Mouse (Mus musculus) urinary bladder, postnatal 36 days (tissue): ENCODE results near the gene Calr.
"Not testable (repeated sequence)": the region's sequence is repeated elsewhere in the genome, so short reads cannot be mapped to it uniquely, and the experiment has no call there.

ENCODE experiments used
- DNase-seq, 2 experiments: peaks; one replicate each; pipeline ENCODE4 v3.0.0; 2022; ENCODE audit warnings: low spot score in 2 of 2, mixed read lengths in 1 of 2

Calr gene

DNA sequence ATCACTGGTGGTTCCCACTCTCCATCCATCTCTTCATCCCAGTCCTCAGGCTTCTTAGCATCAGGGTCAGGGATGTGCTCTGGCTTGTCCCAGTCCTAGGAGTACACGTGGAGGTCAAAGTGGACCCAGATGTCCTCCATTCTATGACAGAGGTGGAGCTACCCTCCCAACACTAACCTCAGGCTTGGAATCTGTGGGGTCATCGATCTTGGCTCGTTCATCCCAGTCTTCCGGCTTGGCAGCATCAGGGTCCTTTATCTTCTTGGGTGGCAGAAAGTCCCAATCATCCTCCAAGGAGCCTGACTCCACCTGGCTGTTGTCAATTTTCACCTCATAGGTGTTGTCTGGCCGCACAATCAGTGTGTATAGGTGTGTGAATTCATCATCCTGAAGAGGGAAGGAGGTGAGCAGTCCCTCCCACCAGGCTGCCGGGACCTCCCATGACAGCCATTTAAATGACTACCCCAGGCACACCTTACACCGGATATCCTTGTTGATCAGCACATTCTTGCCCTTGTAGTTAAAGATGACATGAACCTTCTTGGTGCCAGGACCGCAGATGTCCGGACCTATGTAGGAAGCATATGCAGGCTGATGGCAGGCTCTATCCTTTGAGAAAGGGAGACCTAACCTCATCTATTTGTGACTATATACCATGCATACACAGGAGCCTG lies 2.2 kb downstream of the Calr start:
- DNase-seq: no peak

- no peak for DNase-seq
Measured at GRCm38 (mm10) chr8:84841514-84841913, 5.2 kb downstream of the Calr start.

- DNase-seq: peak; percentile 75 to 89
Measured at GRCm38 (mm10) chr8:84840248-84840999, 6.3 kb downstream of the Calr start, which contains the start of gene Rad23a. Gene Rad23a (minus strand): TSS chr8:84840665.

GRCm38 (mm10) chr8:84839875-84840247 lies 6.9 kb downstream of the Calr start:
- DNase-seq: no peak

DNA sequence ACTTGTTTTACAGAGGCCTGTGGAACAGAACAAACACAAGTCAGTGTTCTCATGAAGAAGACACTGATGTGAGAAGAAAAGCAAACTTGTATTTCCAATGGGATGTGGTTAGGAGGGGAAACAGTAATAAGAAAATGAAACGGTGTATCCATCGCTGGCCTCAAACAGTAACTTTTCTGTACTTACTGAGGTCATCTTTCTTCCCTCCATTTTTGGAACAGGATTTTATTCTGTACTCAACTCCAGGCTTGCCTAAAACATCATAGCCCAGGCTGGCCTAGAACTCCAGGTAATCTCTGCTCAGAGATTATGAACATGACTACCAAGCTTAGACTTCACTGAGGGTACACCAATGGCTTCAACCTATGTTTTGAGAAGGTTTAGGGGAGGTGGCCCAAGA lies 7.3 kb downstream of the Calr start:
- no peak for DNase-seq

- no peak for DNase-seq
Measured at GRCm38 (mm10) chr8:84838513-84838912, 8.2 kb downstream of the Calr start.

DNA sequence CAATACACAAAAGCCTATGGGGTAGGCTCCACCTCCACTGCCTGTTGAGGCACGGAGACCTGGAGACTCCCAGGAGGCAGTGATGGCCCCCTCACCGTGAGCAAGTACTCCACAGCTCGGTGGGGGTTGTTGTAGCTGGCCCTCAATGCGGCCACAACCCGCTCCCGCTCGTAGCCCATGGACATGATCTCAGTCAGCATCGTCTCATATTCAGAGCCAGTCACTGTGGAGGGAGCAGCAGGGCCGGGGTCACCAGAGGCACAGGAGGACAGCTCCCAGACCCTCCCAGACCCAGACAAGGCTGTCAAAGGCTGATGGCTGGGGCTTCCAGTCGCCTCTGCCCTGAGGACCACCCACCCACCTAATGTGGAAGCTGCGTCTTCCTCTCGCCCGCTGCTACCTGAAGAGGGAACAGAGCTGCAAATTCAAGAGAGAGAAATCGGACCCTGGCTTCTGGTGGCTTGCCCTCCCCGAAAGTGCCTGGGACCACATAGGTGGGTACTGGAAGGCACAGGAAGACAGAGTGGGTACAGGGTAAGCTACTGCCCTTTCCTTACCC lies 8.7 kb downstream of the Calr start:
- no peak for DNase-seq

DNA sequence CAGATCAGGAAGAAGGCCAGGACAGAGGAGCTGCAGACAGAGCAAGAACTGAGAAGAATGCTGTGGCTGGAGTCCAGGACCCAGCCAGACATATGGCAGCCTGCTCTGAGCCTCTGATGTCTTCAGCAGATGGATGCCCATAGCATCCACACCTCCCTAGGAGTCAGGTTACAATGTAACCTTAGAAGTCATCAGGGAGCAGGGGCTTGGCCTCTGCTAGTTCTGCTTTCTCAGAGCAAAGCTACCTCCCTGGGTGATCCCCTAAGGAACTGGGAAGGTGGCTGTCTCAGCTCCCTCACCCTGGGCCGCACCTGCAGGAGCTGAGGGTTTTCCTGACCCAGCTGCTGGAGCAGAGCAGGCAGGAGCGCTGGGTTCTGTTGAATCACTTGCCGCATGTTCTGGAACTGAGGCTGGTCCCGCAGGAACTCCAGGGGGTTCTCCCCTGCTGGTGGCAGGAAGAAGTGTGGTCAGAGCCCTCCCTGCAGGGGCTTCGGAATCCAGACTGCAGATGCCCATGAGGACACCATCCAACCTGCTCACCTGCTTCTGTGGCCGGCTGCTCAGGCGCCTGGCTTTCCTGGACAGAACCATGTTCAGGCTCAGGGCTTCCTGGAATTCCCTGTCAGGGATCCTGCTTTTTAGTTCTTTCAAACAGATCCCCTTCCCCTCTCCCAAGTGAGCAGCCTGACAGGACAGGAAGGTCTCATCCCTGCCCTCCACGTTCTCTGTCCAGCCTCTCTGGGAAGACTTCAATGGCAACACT lies 9.4 kb downstream of the Calr start:
- no peak for DNase-seq

DNA sequence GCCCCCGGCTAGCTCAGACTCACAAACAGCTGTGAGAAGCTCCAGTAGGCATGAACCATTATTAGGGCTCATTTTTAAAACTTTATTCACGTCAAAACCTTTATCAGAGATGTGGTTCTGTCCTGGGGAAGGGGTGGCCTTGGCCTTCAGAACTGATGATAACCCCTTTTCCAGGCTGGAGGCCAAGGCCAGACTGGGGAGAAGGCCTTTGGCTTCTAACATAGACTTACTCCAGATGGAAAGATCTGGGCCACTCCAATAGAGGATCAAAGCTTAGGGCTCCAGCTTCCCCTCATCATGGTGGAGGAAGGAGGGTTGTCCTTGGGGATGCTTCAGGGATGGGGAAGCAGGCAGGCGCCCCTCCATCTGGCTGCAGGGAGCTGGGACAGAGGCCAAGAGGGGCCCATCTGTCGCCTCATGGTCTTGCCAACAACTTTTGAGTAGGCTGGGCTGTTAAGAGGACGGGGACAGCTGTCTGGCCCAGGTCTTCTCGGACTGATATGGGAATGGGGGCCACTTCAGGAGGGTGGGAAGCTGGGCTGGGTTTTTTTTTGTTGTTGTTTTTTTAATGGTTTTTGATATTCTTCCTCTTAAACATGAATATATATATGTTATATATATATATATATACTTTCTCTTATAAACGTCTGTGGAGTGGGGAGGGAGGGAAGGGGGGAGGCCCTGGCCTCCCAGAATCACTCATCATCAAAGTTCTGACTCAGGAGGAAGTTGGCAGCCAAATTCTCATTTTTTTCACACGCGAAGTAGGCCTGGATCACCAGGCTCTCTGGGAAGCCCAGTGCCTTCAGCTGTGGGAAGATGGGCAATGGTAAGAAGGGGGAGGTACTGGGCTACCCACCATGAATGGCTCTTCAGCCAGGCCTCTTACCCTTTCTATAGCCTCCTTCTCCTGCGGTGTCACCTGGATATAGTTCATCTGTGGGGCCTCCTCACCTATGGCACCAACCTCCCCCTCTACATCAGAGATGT lies 11.6 kb downstream of the Calr start:
- DNase-seq: no peak

- DNase-seq: no peak
Measured at GRCm38 (mm10) chr8:84834002-84834865, 12.5 kb downstream of the Calr start.

DNA sequence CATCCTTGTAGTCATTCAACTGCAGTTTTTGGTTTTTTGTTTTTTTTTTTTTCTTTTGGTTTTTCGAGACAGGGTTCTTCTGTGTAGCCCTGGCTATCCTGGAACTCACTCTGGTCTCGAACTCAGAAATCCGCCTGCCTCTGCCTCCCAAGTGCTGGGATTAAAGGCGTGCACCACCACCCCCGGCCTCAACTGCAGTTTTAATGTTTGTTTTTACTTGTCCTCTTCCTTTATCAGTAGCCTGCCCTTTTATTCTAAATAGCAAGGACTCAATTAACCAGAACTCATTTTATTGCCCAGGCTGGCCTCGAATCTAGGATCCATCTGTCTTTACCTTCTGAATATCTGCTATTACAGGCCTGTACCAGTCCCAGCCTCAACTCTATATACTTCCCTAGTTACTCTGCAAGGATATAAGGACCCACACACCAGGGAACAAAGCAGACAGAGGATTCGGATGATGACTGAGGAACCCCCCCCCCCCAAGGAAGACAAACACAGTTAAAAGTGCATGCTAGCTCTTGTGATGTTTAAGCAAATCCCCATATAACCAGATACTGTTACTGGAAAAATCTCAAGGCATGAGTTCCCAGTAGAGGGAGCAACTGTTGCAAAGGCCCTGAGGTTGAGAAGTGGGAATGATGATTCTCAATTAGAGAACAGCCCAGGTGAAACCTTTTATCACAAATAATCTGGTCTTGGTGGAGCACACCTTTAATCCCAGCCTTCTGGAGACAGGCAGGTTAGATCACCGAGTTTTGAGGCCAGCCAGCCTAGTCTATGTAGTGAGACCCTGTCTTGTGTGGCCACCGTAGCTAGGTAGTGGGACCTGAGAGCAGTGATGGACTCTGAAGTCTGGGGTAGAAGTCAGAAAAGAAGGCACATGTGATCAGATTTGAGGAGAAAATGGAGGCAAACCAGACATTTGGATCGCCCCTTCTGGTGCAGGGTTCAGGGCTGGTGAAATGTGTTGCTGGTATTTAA lies 13.7 kb downstream of the Calr start:
- DNase-seq: no peak

- peak; percentile 67 to 78 for DNase-seq
Measured at GRCm38 (mm10) chr8:84832034-84832717, 14.6 kb downstream of the Calr start.

DNA sequence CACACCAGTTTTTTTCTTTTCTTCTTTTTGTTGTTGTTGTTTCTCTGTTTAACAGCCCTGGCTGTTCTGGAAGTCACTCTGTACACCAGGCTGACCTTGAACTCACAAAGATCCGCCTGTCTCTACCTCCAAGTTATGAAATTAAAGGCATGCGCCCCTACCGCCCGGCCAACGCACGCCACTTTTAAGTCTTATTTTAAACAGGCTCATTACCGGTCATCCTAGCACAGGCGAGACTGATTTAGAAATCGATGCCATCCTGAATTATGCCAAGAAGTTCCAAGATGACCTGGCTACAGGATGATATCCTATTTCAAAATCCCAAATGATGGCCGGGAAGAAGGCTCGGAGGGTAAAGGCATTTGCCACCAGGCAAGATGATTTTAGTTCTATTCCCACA lies 15.2 kb downstream of the Calr start, which contains the start of gene Gadd45gip1:
Gene Gadd45gip1 (plus strand): TSS at position 33 of the 400 bp plus-strand sequence.
- no peak for DNase-seq

- DNase-seq: not testable (repeated sequence)
Measured at GRCm38 (mm10) chr8:84826518-84826917, 20.2 kb downstream of the Calr start.

DNA sequence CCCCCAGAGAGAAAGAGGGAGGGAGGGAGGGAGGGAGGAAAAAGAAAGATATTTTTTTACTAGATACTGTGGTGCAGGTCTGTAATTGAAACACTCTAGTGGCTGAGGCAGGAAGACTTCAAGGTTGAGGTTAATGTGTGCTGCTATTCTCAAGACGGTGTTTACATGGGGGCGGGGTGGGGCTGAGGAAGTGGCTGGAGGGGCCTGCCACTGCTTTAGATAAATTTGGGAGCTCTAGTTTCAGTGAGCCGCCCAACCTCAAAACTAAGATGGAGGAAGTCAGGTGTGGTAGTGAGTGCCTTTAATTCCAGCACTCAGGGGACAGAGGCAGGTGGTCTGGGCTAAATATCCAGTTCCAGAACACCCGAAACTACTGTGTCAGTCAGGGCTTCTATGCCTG lies 21.1 kb downstream of the Calr start:
- no peak for DNase-seq

DNA sequence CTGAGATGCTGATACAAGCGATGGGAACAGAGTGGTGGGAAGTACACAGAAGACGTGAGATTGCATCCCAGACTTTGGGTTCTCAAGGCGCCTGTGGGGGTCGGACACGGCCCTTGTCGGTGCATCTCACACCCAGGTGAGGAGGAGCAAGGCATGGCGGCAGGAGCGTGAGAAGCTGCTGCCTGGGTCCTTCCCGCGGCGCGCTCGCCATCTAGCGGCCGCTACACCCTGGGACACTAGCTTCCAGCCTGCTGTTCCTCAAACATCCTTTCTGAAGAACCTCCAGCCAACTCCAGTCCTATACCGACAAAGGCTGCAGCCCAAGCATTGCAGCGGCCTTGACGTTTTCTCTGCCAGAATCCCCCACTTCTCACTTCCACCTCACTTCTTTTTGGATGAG lies 23.1 kb downstream of the Calr start:
- DNase-seq: peak; percentile 38 to 53

DNA sequence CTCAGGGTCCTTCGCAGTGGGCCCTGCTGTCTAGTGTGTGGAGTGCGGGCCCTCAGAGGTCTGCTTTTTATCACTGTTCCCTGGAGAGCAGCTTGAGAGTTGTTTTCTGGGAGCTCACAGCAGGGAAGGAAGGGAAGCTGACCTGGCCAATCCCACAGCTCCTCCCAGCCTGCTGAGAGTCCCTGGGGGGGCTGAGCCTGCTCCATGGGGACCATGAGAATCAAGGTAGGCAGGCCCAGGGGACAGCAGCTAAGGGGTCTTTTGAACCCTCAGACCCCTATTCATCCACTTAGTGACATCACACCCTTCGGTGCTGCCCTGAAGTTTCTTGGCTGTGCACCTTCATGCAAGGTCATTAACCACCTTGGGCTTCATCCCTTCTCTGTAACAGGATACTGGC lies 24.0 kb downstream of the Calr start, which contains the start of gene Dand5:
Gene Dand5 (minus strand): TSS at position 101 of the 400 bp plus-strand sequence.
- no peak for DNase-seq

DNA sequence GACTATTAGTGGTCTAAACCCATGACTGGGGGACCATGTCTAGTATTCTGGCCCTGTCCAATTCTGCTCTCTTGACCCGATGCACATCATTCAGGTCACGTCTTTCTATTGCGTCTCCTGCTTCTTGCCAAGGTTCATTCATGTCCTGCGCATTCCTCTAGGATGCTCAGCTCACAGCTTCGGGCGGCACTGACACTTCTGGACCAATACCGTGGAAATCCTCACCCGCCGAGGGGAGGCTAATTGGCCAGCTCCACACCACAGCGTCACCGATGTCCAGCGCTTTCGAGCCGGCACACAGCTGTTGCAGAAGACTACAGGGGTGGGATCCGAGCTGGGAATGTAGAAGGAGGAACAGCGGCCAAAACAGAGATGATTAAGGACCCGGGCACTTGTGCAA lies 30.6 kb downstream of the Calr start:
- DNase-seq: no peak
